Comparison of ENCODE assay signal across 10 mouse cellular contexts in the genomic region with DNA sequence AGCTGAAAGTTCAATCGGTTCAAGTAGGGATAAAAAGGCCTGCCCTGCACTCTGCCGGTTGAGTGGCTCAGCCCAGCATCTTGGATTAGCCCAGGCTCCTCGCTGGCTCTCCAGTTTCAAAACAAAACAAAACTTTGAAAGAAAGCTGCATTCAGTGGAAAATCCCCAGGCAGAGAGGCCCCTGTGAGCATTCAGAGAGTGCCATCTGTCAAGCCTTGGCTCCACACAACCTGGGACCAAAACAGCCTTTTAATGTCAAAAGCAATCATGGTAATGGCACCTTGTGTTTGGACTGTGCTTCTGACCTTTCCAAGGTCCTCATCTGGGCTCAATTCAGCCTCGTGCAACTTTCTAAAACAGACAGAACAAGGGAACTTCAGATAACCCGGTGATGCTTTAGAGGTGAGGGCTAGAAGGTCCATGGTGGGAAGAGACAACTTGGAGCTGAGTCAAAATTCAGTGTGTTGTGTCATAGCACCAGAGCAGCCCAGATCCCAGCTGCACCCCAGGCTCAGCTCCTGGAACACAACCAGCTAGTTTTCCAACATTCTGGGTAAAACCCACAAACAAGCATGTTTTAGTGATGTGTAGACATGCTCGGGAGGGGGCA. TPM values are rescaled to one million over a fixed set of nuclear protein-coding genes. Genes with fewer than 3 reads are reported as not detected.
DNase-seq lines count a peak whose midpoint lies in the region; ATAC-seq and TF ChIP-seq lines count a peak whose summit lies in the region.
"Had no signal": no experiment of that assay in that cellular context is flagged by ENCODE, and none has a peak within 500 bp of the region (broad histone marks: within the 10 kb centered on the region; RNA-seq: fewer than 3 reads in every experiment).

No protein-coding gene starts in this region.

- WGBS in kidney, postnatal 0 days: 32% methylated on average over 6 of the region's 6 CpGs
- WGBS in cerebellum, adult 2 months: 11% methylated on average over 6 of the region's 6 CpGs
- WGBS in embryonic facial prominence, embryonic 15.5 days: 12% methylated on average over 6 of the region's 6 CpGs
- WGBS in hindbrain, embryonic 11.5 days: 34% methylated on average over 6 of the region's 6 CpGs

- H3K4me3 ChIP-seq in kidney, postnatal 0 days (replicated peaks; ENCODE audit: low read depth, low read length): no peak overlapping the region
- no peak overlapping the region for H3K4me3 ChIP-seq in cerebellum, adult 2 months (replicated peaks; ENCODE audit: insufficient read depth, low read depth, low read length)
- no peak overlapping the region for H3K4me3 ChIP-seq in embryonic facial prominence, embryonic 15.5 days (replicated peaks)
- H3K4me3 ChIP-seq in hindbrain, embryonic 11.5 days (ENCODE audit: low read depth, low read length): no peak overlapping the region
- H3K4me3 ChIP-seq: left cerebral cortex, adult 2 months; liver, embryonic 15.5 days had no signal

- no peak overlapping the region for H3K9ac ChIP-seq in kidney, postnatal 0 days (ENCODE audit: low read depth, low read length)
- H3K9ac ChIP-seq in embryonic facial prominence, embryonic 15.5 days: no peak overlapping the region
- H3K9ac ChIP-seq in hindbrain, embryonic 11.5 days (ENCODE audit: low read depth, low read length): no peak overlapping the region
- H3K9ac ChIP-seq: liver, embryonic 15.5 days had no signal

- H3K36me3 ChIP-seq in kidney, postnatal 0 days (ENCODE audit: insufficient read depth, low read length): no peaks in the 10 kb centered on the region
- H3K36me3 ChIP-seq in embryonic facial prominence, embryonic 15.5 days: no peaks in the 10 kb centered on the region
- H3K36me3 ChIP-seq in hindbrain, embryonic 11.5 days (ENCODE audit: control insufficient read depth, insufficient read depth, low read length): no peaks in the 10 kb centered on the region
- H3K36me3 ChIP-seq: liver, embryonic 15.5 days had no signal

- no peaks in the 10 kb centered on the region for H3K27me3 ChIP-seq in kidney, postnatal 0 days (ENCODE audit: insufficient read depth, low read length)
- no peaks in the 10 kb centered on the region for H3K27me3 ChIP-seq in cerebellum, adult 2 months (ENCODE audit: control insufficient read depth, insufficient read depth, low read length)
- H3K27me3 ChIP-seq in embryonic facial prominence, embryonic 15.5 days: no peaks in the 10 kb centered on the region
- H3K27me3 ChIP-seq in hindbrain, embryonic 11.5 days (ENCODE audit: control insufficient read depth, insufficient read depth, low read length): no peaks in the 10 kb centered on the region
- H3K27me3 ChIP-seq: liver, embryonic 15.5 days had no signal

- TF ChIP-seq POLR2A in cerebellum, adult 2 months (IDR thresholded peaks at IDR 0.05; ENCODE audit: borderline replicate concordance, insufficient read depth, low read length): no peak

- no peak overlapping the region for H3K27ac ChIP-seq in kidney, postnatal 0 days
- 0 out of 2 replicates have a peak overlapping the region, but pooled peaks have one; percentile 8 for H3K27ac ChIP-seq in cerebellum, adult 2 months (ENCODE audit: insufficient read depth, low read length)
- peak overlapping the region; percentile 13; the same call in 1 of the 2 replicates for H3K27ac ChIP-seq in embryonic facial prominence, embryonic 15.5 days (replicated peaks)
- H3K27ac ChIP-seq in hindbrain, embryonic 11.5 days (ENCODE audit: low read depth, low read length): no peak overlapping the region
- H3K27ac ChIP-seq: left cerebral cortex, adult 2 months; liver, embryonic 15.5 days had no signal

- H3K4me1 ChIP-seq in kidney, postnatal 0 days (replicated peaks; ENCODE audit: insufficient read depth, low read length): no peaks in the 10 kb centered on the region
- H3K4me1 ChIP-seq in cerebellum, adult 2 months (ENCODE audit: control insufficient read depth, insufficient read depth, low read length): peaks cover 12% of the 10 kb centered on the region
- H3K4me1 ChIP-seq in embryonic facial prominence, embryonic 15.5 days: peaks cover 17% of the 10 kb centered on the region
- H3K4me1 ChIP-seq in hindbrain, embryonic 11.5 days (replicated peaks; ENCODE audit: control insufficient read depth, insufficient read depth, low read length): no peaks in the 10 kb centered on the region
- H3K4me1 ChIP-seq: liver, embryonic 15.5 days had no signal

- H3K9me3 ChIP-seq in kidney, postnatal 0 days (replicated peaks; ENCODE audit: low read length): no peaks in the 10 kb centered on the region
- H3K9me3 ChIP-seq in embryonic facial prominence, embryonic 15.5 days (replicated peaks): no peaks in the 10 kb centered on the region
- no peaks in the 10 kb centered on the region for H3K9me3 ChIP-seq in hindbrain, embryonic 11.5 days (ENCODE audit: control insufficient read depth, low read length)
- H3K9me3 ChIP-seq: liver, embryonic 15.5 days had no signal

- no peak for TF ChIP-seq CTCF in kidney, postnatal 0 days (IDR thresholded peaks at IDR 0.05; ENCODE audit: low read depth)
- TF ChIP-seq CTCF in cerebellum, adult 2 months (IDR thresholded peaks at IDR 0.05; ENCODE audit: borderline replicate concordance, insufficient read depth, low read depth, low read length): no peak

- peak; percentile 60 for DNase-seq in kidney, postnatal 0 days (ENCODE audit: low spot score)
- DNase-seq in kidney, adult 11 months: no peak
- DNase-seq in adipocyte (ENCODE audit: low spot score): peak; percentile 19
- peak; percentile 62 to 72 for DNase-seq in cerebellum, adult 2 months
- DNase-seq in hindbrain, embryonic 11.5 days (ENCODE audit: low spot score): no peak
- DNase-seq: spleen, adult 18-20 months had no signal

- no peak overlapping the region for H3K4me2 ChIP-seq in kidney, postnatal 0 days (ENCODE audit: low read length)
- H3K4me2 ChIP-seq in embryonic facial prominence, embryonic 15.5 days (replicated peaks): no peak overlapping the region
- H3K4me2 ChIP-seq in hindbrain, embryonic 11.5 days (replicated peaks; ENCODE audit: low read depth, low read length): no peak overlapping the region
- H3K4me2 ChIP-seq: liver, embryonic 15.5 days had no signal

- ATAC-seq in kidney, postnatal 0 days (replicated peaks; ENCODE audit: low FRiP score, low read depth): 0 out of 2 replicates have a peak, but pooled peaks have one; percentile 46
- peak; percentile 13; the same call in 1 of the 2 replicates for ATAC-seq in embryonic facial prominence, embryonic 15.5 days (ENCODE audit: insufficient number of reproducible peaks, low FRiP score, low TSS enrichment, low read depth)
- ATAC-seq in inflammation-experienced regulatory T-cells, adult 6 months: no peak
- no peak for ATAC-seq in hindbrain, embryonic 11.5 days (ENCODE audit: low FRiP score)

RNA-seq across cellular contexts. Expression of a gene that starts 27.3 kb away (rescaled TPM):
- 2.3 and 2.4 TPM in 2 replicates for polyA plus RNA-seq in kidney, postnatal 0 days (2015; fragmentation: Nextera tagmentation; extraction: Ambion mirVana)
- polyA plus RNA-seq in cerebellum, adult 2 months (2012; rRNA removed): 39.8 and 41.5 TPM in 2 replicates
- polyA plus RNA-seq in embryonic facial prominence, embryonic 15.5 days (2015; fragmentation: Nextera tagmentation; extraction: Ambion mirVana): 3.3 and 3.4 TPM in 2 replicates
- not detected for polyA plus RNA-seq in inflammation-experienced regulatory T-cells, adult 6 months (2017; shearing (Covaris generic))
- polyA plus RNA-seq in hindbrain, embryonic 11.5 days (2014; fragmentation: Nextera tagmentation; extraction: Ambion mirVana): 5.1 and 5.7 TPM in 2 replicates

Comparison
In these comparisons a context has a peak if more than half of its experiments do, and no peak if none do; other contexts are left out.
1. DNase-seq: peak in kidney, postnatal 0 days (single experiment), adipocyte (single experiment) and cerebellum, adult 2 months (2 of 2); none in kidney, adult 11 months (single experiment) and hindbrain, embryonic 11.5 days (single experiment).
2. ATAC-seq: peak in kidney, postnatal 0 days (single experiment) and embryonic facial prominence, embryonic 15.5 days (single experiment); none in inflammation-experienced regulatory T-cells, adult 6 months (single experiment) and hindbrain, embryonic 11.5 days (single experiment).
3. H3K27ac ChIP-seq: peak in cerebellum, adult 2 months (single experiment) and embryonic facial prominence, embryonic 15.5 days (single experiment); none in kidney, postnatal 0 days (single experiment) and hindbrain, embryonic 11.5 days (single experiment).